In genomic region chr2:13857461-13857860, GRCm38 (mm10) we compare ENCODE assay signal across 14 mouse cellular contexts.
"Had no signal": no experiment of that assay in that cellular context is flagged by ENCODE, and none has a peak within 500 bp of the region (broad histone marks: within the 10 kb centered on the region; RNA-seq: fewer than 3 reads in every experiment).

No protein-coding gene starts in this region.

- H3K36me3 ChIP-seq: limb, embryonic 13.5 days; liver, embryonic 15.5 days; midbrain, embryonic 13.5 days had no signal

- H3K4me3 ChIP-seq: limb, embryonic 13.5 days; liver, embryonic 15.5 days; midbrain, embryonic 13.5 days had no signal

- H3K27me3 ChIP-seq: limb, embryonic 13.5 days; liver, embryonic 15.5 days; midbrain, embryonic 13.5 days had no signal

- H3K9ac ChIP-seq: limb, embryonic 13.5 days; liver, embryonic 15.5 days; lung, embryonic 14.5 days; midbrain, embryonic 13.5 days had no signal

- DNase-seq: kidney, adult 11 months; kidney, adult 9 months; kidney, postnatal 36 days; left cerebral cortex, postnatal 4 days; lung, embryonic 14.5 days; lung, postnatal 14 days; right cerebral cortex, adult 18-20 months; thymus, postnatal 14 days had no signal

- H3K4me1 ChIP-seq: limb, embryonic 13.5 days; liver, embryonic 15.5 days; midbrain, embryonic 13.5 days had no signal

- H3K4me2 ChIP-seq: limb, embryonic 13.5 days; liver, embryonic 15.5 days; lung, embryonic 14.5 days; midbrain, embryonic 13.5 days had no signal

- H3K27ac ChIP-seq: kidney, postnatal 0 days; limb, embryonic 13.5 days; liver, embryonic 15.5 days; macrophage; midbrain, embryonic 13.5 days; stomach, postnatal 0 days had no signal

- H3K9me3 ChIP-seq: limb, embryonic 13.5 days; liver, embryonic 15.5 days; midbrain, embryonic 13.5 days had no signal

- ATAC-seq: midbrain, embryonic 13.5 days had no signal
